Mouse (Mus musculus) right cerebral cortex, postnatal 36 days (tissue): ENCODE measurements at regions not wholly inside any gene's neighbourhood (a gene's known extent, or its start where the extent isn't known, plus 50 kb on each side); places are given as distances from the start of the nearest gene placed in this dataset.

Source experiments
- DNase-seq, 2 experiments: peaks; one replicate each; pipeline ENCODE4 v3.0.0; 2022; ENCODE audit warnings: low spot score in 2 of 2, mixed read lengths in 1 of 2

GRCm38 (mm10) chr1:72108678-72109077 lies 103.4 kb downstream of the Mreg start:
- no peak for DNase-seq

- DNase-seq: no peak
These were observed 105.0 kb downstream of the Mreg start for GRCm38 (mm10) chr1:72107125-72107524.

- DNase-seq: no peak
These were observed 105.5 kb downstream of the Mreg start for GRCm38 (mm10) chr1:72106655-72107054.

- no peak for DNase-seq
These were observed 106.6 kb downstream of the Mreg start for GRCm38 (mm10) chr1:72105435-72106057.

- DNase-seq: no peak
These were observed 108.1 kb downstream of the Mreg start for GRCm38 (mm10) chr1:72103962-72104361.

- DNase-seq: no peak
These were observed 108.7 kb downstream of the Mreg start for GRCm38 (mm10) chr1:72103387-72103786.

- DNase-seq: no peak
These were observed 112.7 kb downstream of the Mreg start for GRCm38 (mm10) chr1:72099447-72099846.

- DNase-seq: no peak
These were observed 120.8 kb downstream of the Mreg start for GRCm38 (mm10) chr1:72091344-72091743.

GRCm38 (mm10) chr1:72085661-72086060 lies 126.4 kb downstream of the Mreg start:
- DNase-seq: no peak

GRCm38 (mm10) chr1:72084219-72084618 lies 127.9 kb downstream of the Mreg start:
- DNase-seq: no peak

GRCm38 (mm10) chr1:72082366-72082765 lies 129.7 kb downstream of the Mreg start:
- DNase-seq: no peak

- no peak for DNase-seq
These were observed 130.3 kb downstream of the Mreg start for GRCm38 (mm10) chr1:72081811-72082210.

- DNase-seq: no peak
These were observed 133.1 kb downstream of the Mreg start for GRCm38 (mm10) chr1:72078926-72079550.

- DNase-seq: no peak
These were observed 135.8 kb downstream of the Mreg start for GRCm38 (mm10) chr1:72076341-72076740.

- no peak for DNase-seq
These were observed 136.6 kb downstream of the Mreg start for GRCm38 (mm10) chr1:72075464-72075863.

GRCm38 (mm10) chr1:72073245-72073644 lies 138.9 kb downstream of the Mreg start:
- no peak for DNase-seq

- DNase-seq: no peak
These were observed 141.6 kb downstream of the Mreg start for GRCm38 (mm10) chr1:72070489-72070888.

GRCm38 (mm10) chr1:72069056-72069455 lies 143.1 kb downstream of the Mreg start:
- no peak for DNase-seq

GRCm38 (mm10) chr1:72065090-72065489 lies 147.0 kb downstream of the Mreg start:
- no peak for DNase-seq

GRCm38 (mm10) chr1:72060393-72060792 lies 151.7 kb downstream of the Mreg start:
- no peak for DNase-seq

- DNase-seq: no peak
These were observed 153.9 kb downstream of the Mreg start for GRCm38 (mm10) chr1:72058045-72058703.

- DNase-seq: no peak
These were observed 157.6 kb downstream of the Mreg start for GRCm38 (mm10) chr1:72054541-72054940.

GRCm38 (mm10) chr1:72050858-72051257 lies 161.2 kb downstream of the Mreg start:
- DNase-seq: no peak
